Mouse (Mus musculus): ENCODE data around the gene Ptpa. TPM values are rescaled to one million over a fixed set of nuclear protein-coding genes. Genes with fewer than 3 reads are reported as not detected.
A peak's percentile ranks its signal among the peaks of the same experiment; 100 is the strongest.

Gene Ptpa
- polyA plus RNA-seq, 1 experiment from 2014 or later = 94.5 TPM

DNA sequence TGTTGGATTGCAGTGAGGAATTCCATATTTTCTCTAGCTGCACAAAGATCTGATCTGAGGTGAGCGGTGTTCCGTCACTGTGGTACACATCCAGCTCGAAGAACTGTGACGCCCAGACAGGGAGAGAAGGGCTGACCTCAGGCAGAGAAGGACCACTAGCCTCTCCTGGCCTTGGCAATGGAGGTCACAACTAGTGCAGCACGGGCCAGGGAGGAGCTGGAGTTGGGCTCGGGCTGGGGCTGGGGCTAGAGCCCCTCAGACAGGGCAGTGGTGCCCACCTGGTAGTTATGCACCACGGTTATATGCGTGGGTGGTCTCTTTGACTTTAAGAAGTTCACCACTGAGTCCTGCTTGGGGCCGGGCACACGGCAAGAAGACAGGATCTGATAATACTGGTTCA lies 8.1 kb upstream of the Ptpa start:
- Histone ChIP-seq H3K9me3 (ENCODE audit: control insufficient read depth, low read length) (no peaks in the 10 kb centered on the region), H3K27me3 (ENCODE audit: control insufficient read depth, insufficient read depth, low read length) (no peaks in the 10 kb centered on the region), H3K4me3 (ENCODE audit: low read depth, low read length) (no peak overlapping the region), H3K9ac (ENCODE audit: low read length) (no peak overlapping the region), H3K27ac (ENCODE audit: low read depth, low read length) (no peak overlapping the region), H3K4me1 (replicated peaks; ENCODE audit: control insufficient read depth, insufficient read depth, low read length) (no peaks in the 10 kb centered on the region), H3K4me2 (ENCODE audit: low read depth, low read length, severe bottlenecking) (no peak overlapping the region), H3K36me3 (ENCODE audit: control insufficient read depth, insufficient read depth, low read length) (no peaks in the 10 kb centered on the region; the same call in 1 of the 2 replicates)
- DNase-seq (ENCODE audit: low spot score) (no peak), ATAC-seq (replicated peaks; ENCODE audit: low FRiP score) (no peak)
- 94% methylated on average over 10 of the region's 10 CpGs for WGBS

DNA sequence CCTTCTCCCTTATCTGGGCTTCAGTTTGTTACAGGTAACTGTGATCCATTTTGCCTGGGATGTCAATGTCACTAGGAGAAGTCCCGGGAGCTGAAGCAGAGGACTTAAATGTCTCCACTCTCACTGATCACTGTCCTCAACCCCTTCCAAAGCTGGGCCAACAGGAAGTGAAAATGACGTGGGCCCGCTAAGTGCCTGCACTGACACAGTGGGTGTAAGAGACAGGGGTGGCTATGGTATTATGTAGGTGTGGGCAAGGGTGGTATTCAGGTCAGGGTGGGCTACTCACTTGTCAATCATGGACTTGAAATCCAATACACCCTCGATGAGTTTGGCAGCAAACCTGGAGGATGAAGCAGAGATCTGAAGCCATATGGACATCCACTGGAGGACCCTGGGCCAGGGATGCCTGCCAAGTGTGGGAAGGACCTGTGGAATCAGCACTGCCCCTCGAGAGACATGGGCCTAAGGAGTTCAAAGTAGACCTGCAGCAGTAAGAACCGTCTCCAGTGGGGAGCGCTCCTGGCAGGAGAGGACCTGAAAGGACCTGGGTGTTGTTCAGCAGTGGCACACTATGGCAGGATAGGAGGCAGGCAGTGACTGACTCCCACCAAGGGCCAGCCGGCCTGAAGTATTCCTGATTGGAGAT lies 7.3 kb upstream of the Ptpa start:
- H3K9me3 ChIP-seq (ENCODE audit: control insufficient read depth, low read length) = no peaks in the 10 kb centered on the region
- no peak for ATAC-seq (replicated peaks; ENCODE audit: low FRiP score)
- no peak overlapping the region for H3K4me2 ChIP-seq (ENCODE audit: low read depth, low read length, severe bottlenecking)
- no peak overlapping the region for H3K4me3 ChIP-seq (ENCODE audit: low read depth, low read length)
- no peak for DNase-seq (ENCODE audit: low spot score)
- no peaks in the 10 kb centered on the region for H3K4me1 ChIP-seq (replicated peaks; ENCODE audit: control insufficient read depth, insufficient read depth, low read length)
- H3K36me3 ChIP-seq (ENCODE audit: control insufficient read depth, insufficient read depth, low read length) = no peaks in the 10 kb centered on the region
- H3K27ac ChIP-seq (ENCODE audit: low read depth, low read length) = no peak overlapping the region
- 88% methylated on average over 8 of the region's 8 CpGs for WGBS
- no peaks in the 10 kb centered on the region for H3K27me3 ChIP-seq (ENCODE audit: control insufficient read depth, insufficient read depth, low read length)
- no peak overlapping the region for H3K9ac ChIP-seq (ENCODE audit: low read length)

- 86% methylated on average over 5 of the region's 5 CpGs for WGBS
- no peak overlapping the region for H3K4me3 ChIP-seq (ENCODE audit: low read depth, low read length)
- no peak overlapping the region for H3K4me2 ChIP-seq (ENCODE audit: low read depth, low read length, severe bottlenecking)
- no peak for ATAC-seq (replicated peaks; ENCODE audit: low FRiP score)
- no peaks in the 10 kb centered on the region for H3K4me1 ChIP-seq (replicated peaks; ENCODE audit: control insufficient read depth, insufficient read depth, low read length)
- no peaks in the 10 kb centered on the region for H3K27me3 ChIP-seq (ENCODE audit: control insufficient read depth, insufficient read depth, low read length)
- H3K9me3 ChIP-seq (ENCODE audit: control insufficient read depth, low read length) = no peaks in the 10 kb centered on the region
- H3K27ac ChIP-seq (ENCODE audit: low read depth, low read length) = no peak overlapping the region
- H3K9ac ChIP-seq (ENCODE audit: low read length) = no peak overlapping the region; the same call in 1 of the 2 replicates
- H3K36me3 ChIP-seq (ENCODE audit: control insufficient read depth, insufficient read depth, low read length) = no peaks in the 10 kb centered on the region
- no peak for DNase-seq (ENCODE audit: low spot score)
Observed at GRCm38 (mm10) chr2:30409454-30410176, 6.2 kb upstream of the Ptpa start.

DNA sequence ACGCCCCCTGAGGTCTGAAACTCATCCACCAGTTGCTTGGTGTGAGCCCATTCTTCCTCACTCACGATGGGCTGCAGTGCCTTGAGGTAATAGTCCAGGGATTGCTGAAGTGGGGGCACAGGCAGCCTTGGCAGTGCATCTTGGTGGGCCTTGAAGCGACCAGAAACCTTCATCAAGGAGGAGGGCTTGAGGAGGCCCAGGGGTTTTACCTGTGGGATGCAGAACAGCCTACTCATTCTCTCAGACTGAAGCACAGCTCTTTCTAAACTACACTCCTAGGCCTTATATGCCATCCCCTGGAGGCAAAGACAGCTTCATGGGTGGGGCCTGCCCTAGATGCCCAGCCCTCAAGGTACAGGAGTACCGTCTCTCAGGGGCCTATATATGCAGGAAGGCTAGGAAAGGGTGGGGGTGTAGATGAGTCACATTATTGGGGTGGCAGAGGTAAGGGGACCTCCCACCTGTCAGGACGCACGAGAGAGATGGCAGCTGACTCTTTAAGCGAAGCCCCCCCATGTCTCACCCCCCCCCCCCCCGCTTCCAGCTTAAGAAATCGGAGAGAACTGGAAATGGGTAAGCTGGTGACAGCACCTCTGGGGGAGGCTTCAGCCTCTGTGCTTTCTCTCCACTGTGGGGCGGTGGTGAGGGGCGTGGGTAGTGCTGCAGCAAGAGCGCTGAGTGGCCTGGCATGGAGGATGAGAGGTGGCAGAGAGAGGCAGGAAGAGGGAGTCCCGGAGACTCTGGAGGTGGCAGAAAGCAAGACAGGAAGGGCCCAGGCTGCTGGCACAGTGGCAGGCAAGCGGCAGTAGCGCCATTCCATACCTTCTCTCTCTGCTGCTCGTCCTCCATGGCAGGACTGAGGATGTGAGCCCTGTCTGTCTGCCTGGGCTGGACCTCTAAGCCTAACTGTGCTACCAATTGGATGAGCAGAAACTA lies 2.5 kb upstream of the Ptpa start:
- Histone ChIP-seq H3K4me2 (ENCODE audit: low read depth, low read length, severe bottlenecking) (no peak overlapping the region), H3K9me3 (ENCODE audit: control insufficient read depth, low read length) (no peaks in the 10 kb centered on the region), H3K9ac (ENCODE audit: low read length) (no peak overlapping the region), H3K36me3 (ENCODE audit: control insufficient read depth, insufficient read depth, low read length) (no peaks in the 10 kb centered on the region), H3K27ac (ENCODE audit: low read depth, low read length) (no peak overlapping the region), H3K4me3 (ENCODE audit: low read depth, low read length) (no peak overlapping the region), H3K4me1 (replicated peaks; ENCODE audit: control insufficient read depth, insufficient read depth, low read length) (peaks cover 8% of the 10 kb centered on the region), H3K27me3 (ENCODE audit: control insufficient read depth, insufficient read depth, low read length) (no peaks in the 10 kb centered on the region)
- ATAC-seq (replicated peaks; ENCODE audit: low FRiP score) (no peak), DNase-seq (ENCODE audit: low spot score) (no peak)
- 73% methylated on average over 16 of the region's 16 CpGs for WGBS

DNA sequence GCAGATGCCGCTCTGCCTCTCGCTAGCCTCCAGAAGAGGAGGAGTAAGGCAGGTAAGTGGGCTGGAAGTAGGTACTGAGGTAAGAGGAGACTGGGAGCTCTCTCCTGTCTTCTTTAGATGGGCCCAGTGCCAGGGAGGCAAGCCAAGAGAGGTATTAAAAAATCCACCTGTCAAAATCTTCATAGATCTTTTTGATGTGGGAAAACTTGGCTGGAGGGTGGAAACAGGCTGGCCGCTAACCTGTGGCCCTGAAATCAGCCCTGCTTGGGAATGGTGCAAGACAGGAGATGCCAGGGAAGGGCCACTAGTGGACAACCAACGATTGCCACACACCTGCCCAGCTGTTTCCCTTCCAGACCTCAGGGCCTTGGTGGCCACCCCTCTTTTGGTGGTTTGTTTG lies 1.7 kb upstream of the Ptpa start:
- no peak for DNase-seq (ENCODE audit: low spot score)
- Histone ChIP-seq H3K36me3 (ENCODE audit: control insufficient read depth, insufficient read depth, low read length) (no peaks in the 10 kb centered on the region), H3K4me1 (replicated peaks; ENCODE audit: control insufficient read depth, insufficient read depth, low read length) (peaks cover 15% of the 10 kb centered on the region), H3K9ac (ENCODE audit: low read length) (no peak overlapping the region; the same call in 1 of the 2 replicates), H3K27me3 (ENCODE audit: control insufficient read depth, insufficient read depth, low read length) (no peaks in the 10 kb centered on the region), H3K4me2 (ENCODE audit: low read depth, low read length, severe bottlenecking) (peak overlapping the region; percentile 12; the same call in 1 of the 2 replicates), H3K27ac (ENCODE audit: low read depth, low read length) (no peak overlapping the region), H3K9me3 (ENCODE audit: control insufficient read depth, low read length) (no peaks in the 10 kb centered on the region), H3K4me3 (ENCODE audit: low read depth, low read length) (no peak overlapping the region)
- 85% methylated on average over 4 of the region's 4 CpGs for WGBS
- ATAC-seq (replicated peaks; ENCODE audit: low FRiP score) = no peak

DNA sequence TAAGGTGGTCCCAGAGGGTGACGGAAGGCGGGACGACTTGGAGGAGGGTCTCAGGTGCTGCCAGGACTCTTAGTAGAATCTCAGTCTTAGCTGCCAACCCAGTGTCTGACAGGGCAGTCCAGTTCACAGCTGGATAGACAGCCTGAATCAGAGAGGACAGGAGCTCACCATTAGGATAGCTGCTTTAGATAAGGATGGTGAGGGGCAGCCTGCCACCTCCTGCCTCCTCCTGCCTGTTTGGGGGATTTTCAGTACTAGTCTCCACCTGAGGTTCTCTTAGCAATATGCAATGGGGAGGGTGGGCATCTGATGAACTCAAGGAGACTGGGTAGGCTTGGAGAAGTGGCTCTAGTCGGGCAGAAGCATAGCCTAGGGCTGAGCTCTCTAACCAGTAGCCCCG lies 1.2 kb upstream of the Ptpa start:
- peak overlapping the region; percentile 88 for H3K4me3 ChIP-seq (ENCODE audit: low read depth, low read length)
- no peaks in the 10 kb centered on the region for H3K36me3 ChIP-seq (ENCODE audit: control insufficient read depth, insufficient read depth, low read length)
- peak overlapping the region; percentile 94 for H3K4me2 ChIP-seq (ENCODE audit: low read depth, low read length, severe bottlenecking)
- no peak overlapping the region for H3K27ac ChIP-seq (ENCODE audit: low read depth, low read length)
- ATAC-seq (replicated peaks; ENCODE audit: low FRiP score) (no peak), DNase-seq (ENCODE audit: low spot score) (no peak)
- H3K9me3 ChIP-seq (ENCODE audit: control insufficient read depth, low read length) = no peaks in the 10 kb centered on the region
- H3K9ac ChIP-seq (ENCODE audit: low read length) = peak overlapping the region; percentile 96; the same call in 1 of the 2 replicates
- peaks cover 16% of the 10 kb centered on the region for H3K4me1 ChIP-seq (replicated peaks; ENCODE audit: control insufficient read depth, insufficient read depth, low read length)
- 47% methylated on average over 5 of the region's 5 CpGs for WGBS
- no peaks in the 10 kb centered on the region for H3K27me3 ChIP-seq (ENCODE audit: control insufficient read depth, insufficient read depth, low read length)

GRCm38 (mm10) chr2:30415157-30415935 lies 493 bp upstream of the Ptpa start, which contains the start of gene Crat:
Gene Crat (minus strand): TSS chr2:30415813.
- Histone ChIP-seq H3K4me3 (ENCODE audit: low read depth, low read length) (peak within 1 kb of the TSS; percentile 88), H3K27me3 (ENCODE audit: control insufficient read depth, insufficient read depth, low read length) (no peaks in the 10 kb centered on the region), H3K4me2 (ENCODE audit: low read depth, low read length, severe bottlenecking) (peak within 1 kb of the TSS; percentile 94), H3K27ac (ENCODE audit: low read depth, low read length) (peak within 1 kb of the TSS; percentile 97), H3K9me3 (ENCODE audit: control insufficient read depth, low read length) (no peaks in the 10 kb centered on the region), H3K9ac (ENCODE audit: low read length) (peak within 1 kb of the TSS; percentile 96), H3K36me3 (ENCODE audit: control insufficient read depth, insufficient read depth, low read length) (no peaks in the 10 kb centered on the region), H3K4me1 (replicated peaks; ENCODE audit: control insufficient read depth, insufficient read depth, low read length) (peaks cover 16% of the 10 kb centered on the region)
- DNase-seq (ENCODE audit: low spot score) (peak; percentile 91), ATAC-seq (replicated peaks; ENCODE audit: low FRiP score) (peak; percentile 90)
- WGBS = 1% methylated on average over 58 of the region's 58 CpGs

GRCm38 (mm10) chr2:30416649-30416965 lies 768 bp downstream of the Ptpa start:
- Histone ChIP-seq H3K4me1 (replicated peaks; ENCODE audit: control insufficient read depth, insufficient read depth, low read length) (peaks cover 16% of the 10 kb centered on the region), H3K9me3 (ENCODE audit: control insufficient read depth, low read length) (no peaks in the 10 kb centered on the region)
- no peak for DNase-seq (ENCODE audit: low spot score)

More at GRCm38 (mm10) chr2:30416649-30416965, 768 bp downstream of the Ptpa start:
- Histone ChIP-seq H3K27ac (ENCODE audit: low read depth, low read length) (peak overlapping the region; percentile 97), H3K27me3 (ENCODE audit: control insufficient read depth, insufficient read depth, low read length) (no peaks in the 10 kb centered on the region), H3K4me3 (ENCODE audit: low read depth, low read length) (peak overlapping the region; percentile 88), H3K9ac (ENCODE audit: low read length) (peak overlapping the region; percentile 96), H3K4me2 (ENCODE audit: low read depth, low read length, severe bottlenecking) (peak overlapping the region; percentile 94), H3K36me3 (ENCODE audit: control insufficient read depth, insufficient read depth, low read length) (no peaks in the 10 kb centered on the region; the same call in 1 of the 2 replicates)
- no peak for ATAC-seq (replicated peaks; ENCODE audit: low FRiP score)
- WGBS = 4% methylated on average over 7 of the region's 7 CpGs

All from forebrain, embryonic 11.5 days (tissue).